Mouse (Mus musculus) liver, adult 2 months (tissue): Measurements from ENCODE around the gene Gm5678. TPM values are rescaled to one million over a fixed set of nuclear protein-coding genes. Genes with fewer than 3 reads are reported as not detected.

Experiments used
- DNase-seq: peaks from one replicate; pipeline ENCODE4 v3.0.0-alpha.2; 2011; ENCODE audit warnings: low read depth, low spot score; ENCODE audit errors: extremely low read depth
- H3K27ac ChIP-seq: fragments of 200-500 bp; replicated peaks from 2 replicates; pipeline ENCODE4 v1.5.1; 2012; ENCODE audit warnings: low read depth, mild to moderate bottlenecking, control low read depth, inconsistent platforms, low read length; ENCODE audit not compliant: insufficient read depth
- H3K27me3 ChIP-seq: fragments of 200-500 bp; 2 replicates; pipeline ENCODE4 v1.6.1; 2012; ENCODE audit warnings: mild to moderate bottlenecking, moderate library complexity, low read length, inconsistent platforms; ENCODE audit not compliant: control insufficient read depth, insufficient read depth
- H3K36me3 ChIP-seq: fragments of 200-500 bp; 2 replicates; pipeline ENCODE4 v1.6.1; 2012; ENCODE audit warnings: low read length, inconsistent platforms; ENCODE audit not compliant: control insufficient read depth, insufficient read depth
- H3K4me1 ChIP-seq: fragments of 200-500 bp; 2 replicates; pipeline ENCODE4 v1.6.1; 2011; ENCODE audit warnings: low read length; ENCODE audit not compliant: control insufficient read depth, insufficient read depth
- H3K4me3 ChIP-seq: fragments of 200-500 bp; 2 replicates; pipeline ENCODE4 v1.5.1; 2011; ENCODE audit warnings: low read depth, mild to moderate bottlenecking, control low read depth, low read length, moderate library complexity; ENCODE audit not compliant: insufficient read depth
- H3K79me2 ChIP-seq: fragments of 200-500 bp; 2 replicates; pipeline ENCODE4 v1.6.1; 2012; ENCODE audit warnings: inconsistent platforms, mild to moderate bottlenecking, low read length, moderate library complexity; ENCODE audit not compliant: control insufficient read depth, insufficient read depth
- H3K9ac ChIP-seq: fragments of 200-500 bp; 2 replicates; pipeline ENCODE4 v1.6.1; 2012; ENCODE audit warnings: low read depth, mild to moderate bottlenecking, control low read depth, inconsistent platforms, low read length
- CTCF ChIP-seq: fragments of 200-500 bp; IDR thresholded peaks from 2 replicates; pipeline ENCODE4 v1.5.1; 2011; ENCODE audit warnings: low read depth, low read length, control low read depth
- POLR2A ChIP-seq: fragments of 200-500 bp; IDR thresholded peaks from 2 replicates; pipeline ENCODE4 v1.6.1; 2011; ENCODE audit warnings: low read length, control low read depth; ENCODE audit not compliant: insufficient read depth; ENCODE audit errors: extremely low read depth
- WGBS: fragments of 180-500 bp; shearing (Covaris S2); methylation state at CpG from one replicate; pipeline ENCODE4 v1.1.7; 2018; 5-methylcytosine and 5-hydroxymethylcytosine counted together
- polyA plus RNA-seq: library from polyadenylated mRNA; depleted of rRNA; stranded (reverse); fragments of >200 nt; gene quantifications from 2 replicates; pipeline ENCODE4 v1.2.3, GENCODE M21; 2012
- total RNA-seq: library from RNA; depleted of rRNA; stranded (reverse); fragments of >200 nt; gene quantifications from 2 replicates; pipeline ENCODE4 v1.2.3, GENCODE M21; 2014

Gm5678 gene
- total and polyA plus RNA-seq, 2 experiments = not detected

DNA sequence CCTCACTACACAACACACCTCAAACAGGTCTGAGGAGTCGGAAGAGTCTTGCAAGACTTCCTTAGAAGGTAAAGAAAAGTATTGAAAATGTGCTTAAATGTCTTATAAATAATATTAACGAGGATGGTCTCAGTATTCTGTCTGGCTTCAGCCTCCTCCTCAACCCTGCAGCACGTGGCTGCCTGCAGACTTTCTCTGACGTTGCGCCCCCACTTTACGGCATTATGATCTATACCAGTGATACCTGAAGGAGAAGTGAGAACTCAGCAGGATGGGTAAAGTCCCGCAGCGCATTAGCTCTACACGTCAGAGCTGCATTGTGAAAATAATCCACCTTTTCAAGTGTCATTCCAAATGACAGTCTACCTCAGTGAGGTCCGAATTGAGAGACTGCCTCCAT is 33.4 kb upstream of the Gm5678 start:
- no peaks in the 10 kb centered on the region for H3K36me3 ChIP-seq
- no peak for TF ChIP-seq POLR2A
- no peak for TF ChIP-seq CTCF
- H3K9ac ChIP-seq = no peak overlapping the region
- H3K4me3 ChIP-seq = no peak overlapping the region
- WGBS = 96% methylated on average over 10 of the region's 10 CpGs
- DNase-seq = no peak
- H3K27me3 ChIP-seq = no peaks in the 10 kb centered on the region
- no peaks in the 10 kb centered on the region for H3K79me2 ChIP-seq
- no peak overlapping the region for H3K27ac ChIP-seq
- peaks cover 20% of the 10 kb centered on the region for H3K4me1 ChIP-seq

GRCm38 (mm10) chr16:93595766-93596165 is 32.1 kb upstream of the Gm5678 start:
- Histone ChIP-seq H3K79me2 (no peaks in the 10 kb centered on the region), H3K27ac (no peak overlapping the region), H3K4me1 (peaks cover 9% of the 10 kb centered on the region; the same call in 1 of the 2 replicates), H3K36me3 (no peaks in the 10 kb centered on the region), H3K9ac (no peak overlapping the region), H3K27me3 (no peaks in the 10 kb centered on the region), H3K4me3 (no peak overlapping the region)
- TF ChIP-seq POLR2A (no peak), CTCF (no peak)
- DNase-seq = peak; percentile 50
- 47% methylated on average over 5 of the region's 5 CpGs for WGBS

- TF ChIP-seq CTCF (no peak), POLR2A (no peak)
- 98% methylated on average over 7 of the region's 7 CpGs for WGBS
- Histone ChIP-seq H3K9ac (no peak overlapping the region), H3K27me3 (no peaks in the 10 kb centered on the region), H3K36me3 (no peaks in the 10 kb centered on the region), H3K79me2 (no peaks in the 10 kb centered on the region), H3K27ac (no peak overlapping the region), H3K4me3 (no peak overlapping the region), H3K4me1 (peaks cover 8% of the 10 kb centered on the region; the same call in 1 of the 2 replicates)
- DNase-seq = no peak
These were observed 31.1 kb upstream of the Gm5678 start for GRCm38 (mm10) chr16:93596807-93597206.

GRCm38 (mm10) chr16:93597551-93597950 is 30.3 kb upstream of the Gm5678 start:
- no peaks in the 10 kb centered on the region for H3K36me3 ChIP-seq
- 96% methylated on average over 9 of the region's 9 CpGs for WGBS
- no peak overlapping the region for H3K27ac ChIP-seq
- H3K9ac ChIP-seq = no peak overlapping the region
- peaks cover 7% of the 10 kb centered on the region; the same call in 1 of the 2 replicates for H3K4me1 ChIP-seq
- H3K79me2 ChIP-seq = no peaks in the 10 kb centered on the region
- TF ChIP-seq POLR2A (no peak), CTCF (no peak)
- no peak overlapping the region for H3K4me3 ChIP-seq
- no peaks in the 10 kb centered on the region for H3K27me3 ChIP-seq
- no peak for DNase-seq

- Histone ChIP-seq H3K4me3 (no peak overlapping the region), H3K79me2 (no peaks in the 10 kb centered on the region), H3K4me1 (peaks cover 3% of the 10 kb centered on the region), H3K27me3 (no peaks in the 10 kb centered on the region), H3K36me3 (no peaks in the 10 kb centered on the region), H3K27ac (no peak overlapping the region), H3K9ac (no peak overlapping the region)
- WGBS = 94% methylated on average over 6 of the region's 6 CpGs
- TF ChIP-seq CTCF = no peak
- DNase-seq = no peak
These were observed 28.4 kb upstream of the Gm5678 start for GRCm38 (mm10) chr16:93599461-93599860.

DNA sequence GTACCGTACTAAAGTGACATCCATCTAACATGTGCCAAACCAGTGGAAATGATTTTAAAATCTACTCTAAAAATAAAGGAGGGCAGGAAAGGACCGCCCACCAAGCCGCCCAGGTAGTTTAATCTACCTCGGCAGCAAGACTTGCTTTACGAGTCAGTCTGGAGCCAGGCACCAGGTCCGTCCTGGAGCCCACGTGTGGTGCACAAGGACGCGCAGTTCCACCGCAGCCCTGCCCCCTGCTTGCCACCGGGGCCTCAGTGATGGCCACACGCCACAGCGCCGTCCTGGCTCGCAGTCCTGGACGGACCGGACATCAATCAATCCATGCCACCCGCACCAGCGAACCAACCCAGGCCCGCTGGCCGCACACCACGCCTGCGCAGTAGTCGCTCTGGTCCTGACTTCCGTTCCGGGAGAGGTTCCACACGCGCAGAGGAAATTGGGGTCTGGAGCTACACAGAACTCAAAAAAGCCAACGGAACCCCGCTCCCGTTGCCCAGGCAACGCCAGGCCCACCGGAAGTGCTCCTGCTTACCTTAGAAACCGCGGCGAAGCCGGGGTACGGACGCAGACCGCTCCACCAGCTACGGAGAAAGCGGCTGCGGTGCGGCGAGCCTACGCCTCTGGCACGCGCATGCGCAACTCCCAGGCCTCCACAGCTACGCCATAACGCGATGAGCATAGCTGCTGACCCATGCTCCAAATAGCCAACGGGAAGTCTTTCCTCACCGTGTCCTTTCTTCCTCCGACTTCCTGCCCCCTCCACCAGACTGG is 24.3 kb upstream of the Gm5678 start, which contains the start of gene Setd4:
Gene Setd4, minus strand, starts transcription at position 625 of the 774 bp plus-strand sequence.
- peak within 1 kb of the TSS; percentile 84 for H3K27ac ChIP-seq
- under 1% methylated on average over 55 of the region's 55 CpGs for WGBS
- H3K9ac ChIP-seq = peak within 1 kb of the TSS; percentile 72
- H3K4me1 ChIP-seq = peaks cover 12% of the 10 kb centered on the region
- H3K36me3 ChIP-seq = no peaks in the 10 kb centered on the region
- TF ChIP-seq CTCF (no peak), POLR2A (peak; percentile 79; the same call in 1 of the 2 replicates)
- DNase-seq = peak; percentile 95
- no peaks in the 10 kb centered on the region for H3K27me3 ChIP-seq
- H3K4me3 ChIP-seq = peak within 1 kb of the TSS; percentile 68
- H3K79me2 ChIP-seq = no peaks in the 10 kb centered on the region
